Mouse (Mus musculus) hindbrain, embryonic 15.5 days (tissue): Measurements from ENCODE around the gene Eno2. TPM values are rescaled to one million over a fixed set of nuclear protein-coding genes. Genes with fewer than 3 reads are reported as not detected.

ENCODE experiments used
- ATAC-seq: fragments of 200-750 bp; cut with Nextera tagmentation; 2 replicates; pipeline ENCODE4 v1.8.0; 2017; ENCODE audit warnings: low read depth, moderate number of reproducible peaks, moderate TSS enrichment; ENCODE audit not compliant: low FRiP score
- H3K27ac ChIP-seq: fragments of 300-500 bp; sonication (generic); replicated peaks from 2 replicates; pipeline ENCODE4 v1.5.1; 2015; ENCODE audit warnings: mild to moderate bottlenecking, inconsistent platforms
- H3K27me3 ChIP-seq: fragments of 300-500 bp; sonication (generic); 2 replicates; pipeline ENCODE4 v1.6.1; 2015; ENCODE audit warnings: control low read depth, inconsistent platforms
- H3K36me3 ChIP-seq: fragments of 300-500 bp; sonication (generic); 2 replicates; pipeline ENCODE4 v1.6.1; 2015; ENCODE audit warnings: control low read depth, inconsistent platforms
- H3K4me1 ChIP-seq: fragments of 300-500 bp; sonication (generic); replicated peaks from 2 replicates; pipeline ENCODE4 v1.6.1; 2015; ENCODE audit warnings: control low read depth, inconsistent platforms
- H3K4me2 ChIP-seq: fragments of 300-500 bp; sonication (generic); 2 replicates; pipeline ENCODE4 v1.6.1; 2015; ENCODE audit warnings: moderate library complexity, mild to moderate bottlenecking, inconsistent platforms
- H3K4me3 ChIP-seq: fragments of 300-500 bp; sonication (generic); 2 replicates; pipeline ENCODE4 v1.5.1; 2015; ENCODE audit warnings: mild to moderate bottlenecking, inconsistent platforms
- H3K9ac ChIP-seq: fragments of 300-500 bp; sonication (generic); 2 replicates; pipeline ENCODE4 v1.6.1; 2015; ENCODE audit warnings: inconsistent platforms
- H3K9me3 ChIP-seq: fragments of 300-500 bp; sonication (generic); 2 replicates; pipeline ENCODE4 v1.6.1; 2016; ENCODE audit warnings: control low read depth, inconsistent platforms
- WGBS: fragments of 180-500 bp; shearing (Covaris S2); methylation state at CpG from one replicate; pipeline ENCODE4 v1.1.7; 2015; 5-methylcytosine and 5-hydroxymethylcytosine counted together
- polyA plus RNA-seq: library from polyadenylated mRNA; unstranded; fragments of >200 nt; fragmentation: Nextera tagmentation; extraction: Ambion mirVana; gene quantifications from 2 replicates; pipeline ENCODE4 v1.2.1, GENCODE M21; 2015

The Eno2 gene
- polyA plus RNA-seq, 1 experiment from 2014 or later, result 144 TPM

DNA sequence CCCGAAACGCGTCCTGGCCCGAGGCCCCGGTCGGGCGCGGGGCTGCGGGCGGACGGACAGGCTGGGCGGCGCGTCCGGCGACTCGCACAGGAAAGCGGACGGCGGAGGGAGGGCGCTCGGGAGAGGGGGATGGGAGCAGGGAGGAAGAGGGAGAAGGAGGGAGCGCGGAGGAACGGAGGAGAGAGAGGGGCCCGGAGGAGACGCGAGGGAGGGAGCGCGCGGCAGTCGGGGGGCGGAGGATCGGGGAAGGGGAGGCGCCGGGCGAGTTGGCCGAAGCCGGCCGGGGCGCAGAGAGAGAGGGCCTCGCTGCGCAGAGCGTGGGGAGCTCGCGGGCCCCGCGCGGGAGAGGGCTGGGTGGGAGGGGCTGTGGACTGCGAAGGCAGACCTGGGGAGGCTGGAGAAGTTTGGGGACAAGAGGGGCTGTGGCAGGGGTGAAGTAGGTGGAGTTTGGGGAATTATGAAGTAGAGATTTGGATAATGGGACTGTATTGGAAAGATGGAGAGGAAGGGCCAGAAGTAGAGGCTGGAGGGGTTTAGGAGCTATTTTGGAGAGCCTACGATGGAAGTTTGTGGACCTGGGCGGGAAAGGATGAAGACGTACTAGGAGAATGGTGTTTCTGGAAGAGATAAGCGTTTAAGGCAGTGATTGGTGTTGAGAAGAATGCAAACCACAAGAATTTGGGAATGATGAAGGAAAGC, 12.7 kb downstream of the Eno2 start:
- Histone ChIP-seq H3K27ac (peak overlapping the region; percentile 98), H3K4me3 (peak overlapping the region; percentile 87), H3K4me1 (peaks cover 56% of the 10 kb centered on the region), H3K4me2 (peak overlapping the region; percentile 88), H3K27me3 (no peaks in the 10 kb centered on the region), H3K9me3 (no peaks in the 10 kb centered on the region), H3K9ac (peak overlapping the region; percentile 88), H3K36me3 (no peaks in the 10 kb centered on the region)
- ATAC-seq, result peak; percentile 81
- WGBS, result under 1% methylated on average over 53 of the region's 54 CpGs

DNA sequence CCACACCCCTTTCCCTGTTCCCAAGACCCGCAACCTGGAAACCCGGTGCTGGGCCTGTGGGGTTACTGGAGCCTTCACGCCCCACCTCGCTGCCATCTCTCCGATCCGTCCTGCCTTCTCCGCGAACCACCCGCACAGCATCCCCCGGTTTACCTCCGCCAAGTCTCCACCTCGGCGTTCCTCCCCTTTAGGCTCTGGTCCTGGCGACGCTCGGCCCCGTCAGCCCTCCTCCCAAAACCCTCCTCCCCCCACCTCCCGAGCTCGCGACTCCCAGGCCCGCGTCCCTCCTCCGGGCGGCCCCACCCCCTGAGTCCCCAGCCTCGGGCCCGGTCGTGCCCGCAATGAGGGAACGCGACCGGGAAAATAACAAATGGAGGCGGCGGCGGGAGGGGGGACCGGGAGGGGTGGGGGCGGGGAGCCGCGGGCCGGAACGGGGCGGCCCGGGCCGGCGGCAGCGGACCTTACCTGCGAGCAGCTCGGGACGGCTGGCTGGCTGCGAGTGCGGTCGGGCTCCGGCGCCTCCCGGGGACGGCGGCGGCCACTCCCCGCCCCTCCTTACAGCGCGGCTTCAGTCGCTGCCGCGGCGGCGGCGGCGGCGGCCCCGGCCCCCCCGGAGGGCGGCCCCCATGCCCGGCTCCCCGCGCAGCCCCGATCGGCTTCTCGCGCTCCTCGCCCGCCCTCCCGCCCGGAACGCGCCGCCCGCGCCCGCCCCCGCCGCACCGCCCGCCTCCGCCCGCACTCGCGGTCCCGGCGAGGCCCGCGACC, 13.5 kb downstream of the Eno2 start, which contains the start of the genes Gm45234 and Atn1:
TSS of gene Gm45234 (minus strand) at position 191 of the 765 bp plus-strand sequence.
TSS of gene Atn1 (minus strand) at position 694 of the 765 bp plus-strand sequence.
- Histone ChIP-seq H3K36me3 (no peaks in the 10 kb centered on the region), H3K27ac (peak within 1 kb of the TSS; percentile 98), H3K9ac (peak within 1 kb of the TSS; percentile 88), H3K4me1 (peaks cover 56% of the 10 kb centered on the region), H3K4me2 (peak within 1 kb of the TSS; percentile 88), H3K4me3 (peak within 1 kb of the TSS; percentile 87), H3K27me3 (no peaks in the 10 kb centered on the region), H3K9me3 (no peaks in the 10 kb centered on the region)
- ATAC-seq, result peak; percentile 57
- WGBS, result under 1% methylated on average over 68 of the region's 100 CpGs

DNA sequence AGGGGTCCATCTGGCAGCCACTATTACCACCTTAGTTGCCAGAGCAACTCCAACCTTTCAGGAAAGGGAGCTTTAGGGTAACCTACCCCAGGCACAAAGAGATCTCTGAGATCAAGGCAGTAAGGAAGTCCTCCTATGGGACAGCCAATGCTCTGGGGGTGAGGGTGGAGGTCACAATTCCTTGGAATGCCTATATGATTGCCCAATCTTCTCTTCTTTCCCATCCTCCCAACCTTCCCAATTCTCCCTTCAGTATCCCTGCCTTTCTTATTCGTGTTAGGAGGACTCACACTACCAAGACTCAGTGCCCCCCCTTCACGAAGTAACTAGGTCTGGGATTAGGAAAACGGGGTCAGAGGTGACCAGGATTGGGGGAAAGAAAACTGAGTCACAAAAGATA, 14.2 kb downstream of the Eno2 start:
- H3K4me1 ChIP-seq, result peaks cover 56% of the 10 kb centered on the region
- 0% methylated on average over 3 of the region's 3 CpGs for WGBS

DNA sequence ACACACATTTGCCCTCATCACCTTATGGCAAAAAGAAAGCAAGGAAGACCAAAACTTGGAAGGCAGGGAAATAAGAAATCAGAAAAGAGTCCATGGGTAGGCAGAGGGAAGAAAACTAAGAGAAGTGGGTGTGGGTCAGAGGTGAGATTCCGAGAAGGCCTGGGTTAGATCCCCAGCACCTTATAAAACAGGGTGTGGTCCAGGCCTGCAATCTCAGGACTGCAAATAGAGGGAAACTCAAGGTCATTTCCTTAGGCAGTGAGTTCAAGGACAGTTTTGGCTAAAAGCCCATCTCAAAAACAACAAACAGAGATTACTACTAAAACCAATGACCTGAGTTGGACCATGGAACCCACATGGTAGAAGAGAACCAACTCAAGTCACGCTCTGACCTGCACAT, 15.6 kb downstream of the Eno2 start:
- Histone ChIP-seq H3K9ac (no peak overlapping the region), H3K4me1 (peaks cover 49% of the 10 kb centered on the region), H3K36me3 (peaks cover 6% of the 10 kb centered on the region), H3K27me3 (no peaks in the 10 kb centered on the region), H3K27ac (no peak overlapping the region), H3K4me3 (no peak overlapping the region), H3K9me3 (no peaks in the 10 kb centered on the region), H3K4me2 (peak overlapping the region; percentile 88)
- WGBS, result 91% methylated on average over 2 of the region's 2 CpGs
- no peak for ATAC-seq

More for the DNA sequence above, 14.2 kb downstream of the Eno2 start:
- Histone ChIP-seq H3K9ac (peak overlapping the region; percentile 88), H3K4me3 (peak overlapping the region; percentile 87), H3K4me2 (peak overlapping the region; percentile 88), H3K36me3 (no peaks in the 10 kb centered on the region), H3K27me3 (no peaks in the 10 kb centered on the region), H3K27ac (peak overlapping the region; percentile 98), H3K9me3 (no peaks in the 10 kb centered on the region)
- ATAC-seq, result no peak

DNA sequence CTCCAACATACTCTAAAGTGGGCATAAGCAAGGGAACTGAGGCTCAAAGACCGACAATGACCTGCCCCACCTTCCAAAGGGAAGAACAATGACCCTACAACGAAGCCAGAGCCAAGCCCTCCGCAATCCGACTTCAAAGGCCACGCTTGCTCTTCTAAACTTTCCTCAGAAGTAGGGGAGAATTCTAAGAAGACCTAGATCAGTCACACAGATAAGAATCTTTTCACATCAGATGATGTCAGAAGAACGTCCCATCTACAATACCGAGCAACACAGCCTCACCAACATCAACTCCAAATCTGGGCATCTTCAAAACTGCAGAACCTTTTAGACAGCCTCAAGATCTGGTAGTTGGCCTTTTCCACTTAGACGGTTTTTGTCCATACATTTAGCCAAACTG, 19.1 kb downstream of the Eno2 start:
- WGBS, result 87% methylated on average over 8 of the region's 8 CpGs
- H3K9me3 ChIP-seq, result no peaks in the 10 kb centered on the region
- no peak overlapping the region for H3K4me3 ChIP-seq
- no peak for ATAC-seq
- peaks cover 22% of the 10 kb centered on the region for H3K36me3 ChIP-seq
- H3K9ac ChIP-seq, result no peak overlapping the region
- H3K4me1 ChIP-seq, result peaks cover 40% of the 10 kb centered on the region
- no peak overlapping the region for H3K27ac ChIP-seq
- H3K4me2 ChIP-seq, result no peak overlapping the region
- no peaks in the 10 kb centered on the region for H3K27me3 ChIP-seq

DNA sequence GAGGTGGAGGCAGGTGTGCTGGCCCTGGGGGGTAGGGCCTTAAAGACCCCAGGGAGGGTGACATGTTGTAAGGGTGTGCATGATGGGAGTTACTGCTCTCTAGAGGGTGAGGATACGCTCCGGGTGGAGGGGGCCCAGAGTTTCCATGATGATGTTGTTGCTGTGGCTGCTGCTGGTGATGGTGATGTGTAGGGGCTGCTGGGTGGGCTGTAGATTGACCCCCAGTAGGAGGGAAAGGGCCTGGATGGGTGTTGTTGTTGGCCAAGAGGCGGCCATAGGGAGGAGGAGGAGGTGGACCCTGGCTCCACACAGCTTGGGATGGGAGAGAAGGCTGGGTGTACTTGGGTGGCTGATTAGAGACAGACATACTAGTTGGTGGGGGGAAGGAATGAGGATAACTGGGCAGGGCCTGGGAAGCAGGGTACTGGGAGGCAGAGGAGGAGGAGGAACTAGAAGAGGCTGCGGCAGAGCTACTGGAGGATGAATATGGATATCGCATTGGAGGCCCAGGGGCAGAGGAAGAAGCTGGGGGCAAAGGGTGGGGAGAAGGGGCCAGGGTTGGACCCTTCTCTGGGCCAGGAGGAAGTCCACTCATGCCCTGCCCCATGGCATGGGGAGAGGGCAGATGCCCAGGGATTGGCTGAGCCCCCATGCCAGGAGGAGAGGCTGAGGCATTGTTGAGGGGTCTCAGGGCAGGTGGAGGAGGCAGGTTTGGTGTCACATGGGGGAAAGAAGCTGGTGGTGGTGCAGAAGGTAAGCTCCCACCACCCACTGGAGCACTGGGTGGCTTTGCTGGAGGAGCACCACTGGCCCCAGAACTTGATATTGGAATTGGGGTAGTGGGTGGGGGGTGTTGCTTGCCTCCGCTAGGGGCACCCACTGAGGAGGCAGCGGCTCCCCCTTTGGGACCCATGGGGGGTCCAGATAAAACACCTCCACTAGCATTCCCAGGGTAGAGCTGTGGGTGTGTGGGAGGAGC, 22.5 kb downstream of the Eno2 start:
- Histone ChIP-seq H3K4me2 (peak overlapping the region; percentile 93), H3K27me3 (no peaks in the 10 kb centered on the region), H3K36me3 (peaks cover 48% of the 10 kb centered on the region), H3K9ac (peak overlapping the region; percentile 63; the same call in 1 of the 2 replicates), H3K4me3 (no peak overlapping the region), H3K4me1 (peaks cover 23% of the 10 kb centered on the region), H3K27ac (peak overlapping the region; percentile 90), H3K9me3 (no peaks in the 10 kb centered on the region)
- WGBS, result 87% methylated on average over 7 of the region's 7 CpGs
- ATAC-seq, result 0 out of 2 replicates have a peak, but pooled peaks have one; percentile 1

DNA sequence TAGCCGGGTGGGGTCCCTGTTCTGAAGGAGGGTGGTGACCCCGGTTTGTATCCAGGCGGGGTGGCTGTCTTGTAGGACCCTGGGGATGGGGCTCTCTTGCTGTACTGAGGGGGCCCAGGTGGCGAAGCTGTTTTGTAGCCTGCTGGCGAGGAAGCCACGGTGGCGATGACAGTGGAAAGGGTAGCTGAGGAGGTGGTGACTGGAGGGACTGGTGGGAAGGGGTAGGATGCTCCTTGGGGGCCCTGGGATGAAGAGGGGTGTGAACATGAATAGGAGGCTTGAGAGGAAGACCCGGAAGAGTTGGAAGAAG, 23.2 kb downstream of the Eno2 start:
- peaks cover 48% of the 10 kb centered on the region for H3K36me3 ChIP-seq
- H3K4me2 ChIP-seq, result peak overlapping the region; percentile 93
- H3K4me1 ChIP-seq, result peaks cover 28% of the 10 kb centered on the region
- peak overlapping the region; percentile 44 for H3K4me3 ChIP-seq
- H3K27ac ChIP-seq, result peak overlapping the region; percentile 90
- ATAC-seq, result peak; percentile 1
- H3K9ac ChIP-seq, result peak overlapping the region; percentile 63
- H3K9me3 ChIP-seq, result no peaks in the 10 kb centered on the region
- H3K27me3 ChIP-seq, result no peaks in the 10 kb centered on the region
- 11% methylated on average over 8 of the region's 8 CpGs for WGBS

DNA sequence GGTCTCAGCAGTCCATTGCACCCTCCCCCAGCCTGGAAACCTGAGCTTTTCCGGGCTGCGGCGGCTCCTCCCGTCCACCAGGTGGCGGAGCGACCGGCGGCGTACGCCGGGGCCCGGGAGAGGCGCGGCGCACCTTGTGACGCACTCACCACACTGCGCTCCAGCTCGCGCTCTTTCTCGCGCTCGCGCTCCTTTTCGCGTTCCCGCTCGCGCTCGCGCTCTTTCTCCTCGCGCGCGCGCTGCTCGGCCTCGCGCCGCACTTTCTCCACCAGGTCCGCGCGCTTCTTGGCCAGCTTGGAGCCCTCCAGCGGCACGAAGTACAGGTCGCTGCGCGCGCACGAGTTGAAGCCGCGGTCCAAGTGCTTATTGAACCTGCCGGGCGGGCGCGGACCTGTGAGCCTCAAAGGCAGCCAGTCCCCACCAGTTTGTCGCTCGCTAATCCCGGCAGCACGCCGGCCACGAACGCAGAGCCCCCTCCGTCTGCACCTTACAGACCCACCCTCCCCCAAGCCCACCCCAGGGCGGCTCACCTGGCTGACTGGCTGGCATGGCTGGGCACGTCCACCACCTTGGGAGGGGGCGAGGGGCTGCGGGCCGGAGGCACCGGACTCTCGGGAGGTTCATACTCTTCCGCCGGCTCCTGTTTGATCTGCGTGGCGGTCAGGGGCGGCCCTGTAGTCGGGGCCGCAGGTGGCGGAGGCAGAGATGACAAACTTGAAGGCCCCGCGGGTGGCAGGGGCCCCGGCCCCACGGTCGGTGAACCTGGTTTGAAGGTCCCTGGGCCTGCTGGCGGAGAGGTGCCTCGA, 23.8 kb downstream of the Eno2 start:
- H3K4me2 ChIP-seq, result peak overlapping the region; percentile 93
- no peaks in the 10 kb centered on the region for H3K9me3 ChIP-seq
- peaks cover 48% of the 10 kb centered on the region for H3K36me3 ChIP-seq

DNA sequence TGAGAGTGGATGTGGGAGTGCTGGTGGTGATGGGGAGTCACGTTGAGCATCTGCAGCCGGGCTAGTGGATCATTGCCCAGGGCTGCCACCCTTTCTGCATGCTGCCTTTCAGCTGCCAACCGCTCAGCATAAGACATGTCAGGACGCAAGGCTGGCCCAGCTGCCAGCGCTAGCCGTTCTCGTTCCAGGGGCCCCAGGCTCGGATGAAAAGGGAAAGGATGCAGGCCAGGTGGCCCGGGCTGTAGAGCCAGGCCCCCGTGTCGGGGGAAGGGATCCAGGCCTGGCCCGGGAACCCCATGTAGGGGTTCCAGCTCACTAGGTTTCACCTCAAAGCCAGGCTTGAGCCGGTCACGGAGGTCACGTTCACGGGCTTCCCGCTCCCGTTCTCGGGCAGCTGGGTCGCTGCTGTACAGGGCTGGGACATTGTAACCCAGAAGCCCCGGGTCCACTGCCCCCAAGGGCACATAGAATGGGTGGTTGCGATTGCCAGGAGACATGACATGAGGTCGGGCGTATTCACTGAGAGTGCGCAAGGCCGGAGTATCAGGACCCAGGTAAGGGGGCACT, 24.6 kb downstream of the Eno2 start:
- Histone ChIP-seq H3K4me3 (peak overlapping the region; percentile 44), H3K4me1 (peaks cover 32% of the 10 kb centered on the region), H3K36me3 (peaks cover 48% of the 10 kb centered on the region), H3K27me3 (no peaks in the 10 kb centered on the region), H3K9me3 (no peaks in the 10 kb centered on the region), H3K9ac (peak overlapping the region; percentile 20; the same call in 1 of the 2 replicates), H3K4me2 (peak overlapping the region; percentile 93), H3K27ac (peak overlapping the region; percentile 90)
- WGBS, result 67% methylated on average over 26 of the region's 26 CpGs
- ATAC-seq, result 0 out of 2 replicates have a peak, but pooled peaks have one; percentile 0

More for the DNA sequence above, 23.8 kb downstream of the Eno2 start:
- Histone ChIP-seq H3K27ac (peak overlapping the region; percentile 90), H3K4me3 (peak overlapping the region; percentile 44), H3K4me1 (peaks cover 28% of the 10 kb centered on the region), H3K27me3 (no peaks in the 10 kb centered on the region), H3K9ac (peak overlapping the region; percentile 63)
- peak; percentile 85 for ATAC-seq
- under 1% methylated on average over 85 of the region's 85 CpGs for WGBS

DNA sequence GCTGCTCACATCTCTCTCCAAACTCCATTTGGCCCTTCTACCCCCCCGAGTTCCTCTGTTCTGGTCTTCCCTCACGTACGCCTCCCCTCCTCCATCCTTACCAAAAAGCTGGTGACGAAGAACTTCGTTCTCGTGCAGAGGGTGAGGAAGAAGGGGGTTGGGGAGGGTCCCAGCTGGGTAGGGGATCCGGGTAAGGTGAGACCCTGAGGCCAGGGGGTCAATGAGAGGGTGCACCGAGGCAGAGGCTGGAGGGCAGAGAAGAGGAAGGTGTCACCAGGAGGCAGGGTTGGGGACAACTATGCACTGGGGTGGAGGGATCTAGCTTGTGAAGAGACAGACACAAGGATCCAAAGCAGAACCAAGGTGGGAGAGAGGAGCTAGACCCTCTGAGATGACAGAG, 25.8 kb downstream of the Eno2 start:
- no peak overlapping the region for H3K9ac ChIP-seq
- ATAC-seq, result no peak
- no peaks in the 10 kb centered on the region for H3K9me3 ChIP-seq
- peaks cover 44% of the 10 kb centered on the region for H3K4me1 ChIP-seq
- no peak overlapping the region for H3K27ac ChIP-seq
- H3K27me3 ChIP-seq, result no peaks in the 10 kb centered on the region
- H3K36me3 ChIP-seq, result peaks cover 42% of the 10 kb centered on the region
- H3K4me3 ChIP-seq, result no peak overlapping the region
- 92% methylated on average over 8 of the region's 8 CpGs for WGBS
- no peak overlapping the region for H3K4me2 ChIP-seq
